Mouse (Mus musculus): Measurements from ENCODE around the gene Exoc2. TPM values are rescaled to one million over a fixed set of nuclear protein-coding genes. Genes with fewer than 3 reads are reported as not detected.

Exoc2 gene
- polyA plus RNA-seq, 1 experiment from 2014 or later, result 42.7 TPM

GRCm38 (mm10) chr13:30836342-30836741, 137.6 kb downstream of the Exoc2 start:
- H3K9ac ChIP-seq, result no peak overlapping the region
- no peak overlapping the region for H3K27ac ChIP-seq
- no peaks in the 10 kb centered on the region for H3K4me1 ChIP-seq
- no peaks in the 10 kb centered on the region for H3K9me3 ChIP-seq
- no peak for ATAC-seq (ENCODE audit: low FRiP score)
- H3K4me3 ChIP-seq (replicated peaks), result no peak overlapping the region
- no peak overlapping the region for H3K4me2 ChIP-seq
- no peaks in the 10 kb centered on the region for H3K27me3 ChIP-seq
- peaks cover 10% of the 10 kb centered on the region; the same call in 1 of the 2 replicates for H3K36me3 ChIP-seq (replicated peaks)
- WGBS, result 76% methylated on average over 1 of the region's 1 CpGs

- ATAC-seq (ENCODE audit: low FRiP score), result no peak
- no peak overlapping the region for H3K9ac ChIP-seq
- WGBS, result 90% methylated on average over 9 of the region's 9 CpGs
- no peak overlapping the region for H3K4me3 ChIP-seq (replicated peaks)
- no peaks in the 10 kb centered on the region for H3K4me1 ChIP-seq
- H3K27ac ChIP-seq, result no peak overlapping the region
- H3K36me3 ChIP-seq (replicated peaks), result peaks cover 10% of the 10 kb centered on the region; the same call in 1 of the 2 replicates
- no peak overlapping the region for H3K4me2 ChIP-seq
- no peaks in the 10 kb centered on the region for H3K27me3 ChIP-seq
- no peaks in the 10 kb centered on the region for H3K9me3 ChIP-seq
Observed at GRCm38 (mm10) chr13:30834859-30835258, 139.0 kb downstream of the Exoc2 start.

GRCm38 (mm10) chr13:30834349-30834748, 139.5 kb downstream of the Exoc2 start:
- Histone ChIP-seq H3K9me3 (no peaks in the 10 kb centered on the region), H3K27ac (no peak overlapping the region), H3K36me3 (replicated peaks) (peaks cover 5% of the 10 kb centered on the region; the same call in 1 of the 2 replicates), H3K27me3 (no peaks in the 10 kb centered on the region), H3K4me2 (no peak overlapping the region), H3K9ac (no peak overlapping the region), H3K4me3 (replicated peaks) (no peak overlapping the region), H3K4me1 (0 out of 2 replicates have a peak, but pooled peaks cover 3% of the 10 kb centered on the region)
- no peak for ATAC-seq (ENCODE audit: low FRiP score)
- WGBS, result 92% methylated on average over 6 of the region's 6 CpGs

- 87% methylated on average over 6 of the region's 6 CpGs for WGBS
- Histone ChIP-seq H3K27me3 (no peaks in the 10 kb centered on the region), H3K36me3 (replicated peaks) (no peaks in the 10 kb centered on the region), H3K4me2 (no peak overlapping the region), H3K27ac (no peak overlapping the region), H3K4me1 (0 out of 2 replicates have a peak, but pooled peaks cover 3% of the 10 kb centered on the region), H3K9me3 (no peaks in the 10 kb centered on the region), H3K9ac (no peak overlapping the region), H3K4me3 (replicated peaks) (no peak overlapping the region)
- ATAC-seq (ENCODE audit: low FRiP score), result no peak
Observed at GRCm38 (mm10) chr13:30833476-30834149, 140.3 kb downstream of the Exoc2 start.

- no peaks in the 10 kb centered on the region for H3K9me3 ChIP-seq
- 0 out of 2 replicates have a peak, but pooled peaks cover 3% of the 10 kb centered on the region for H3K4me1 ChIP-seq
- WGBS, result 89% methylated on average over 6 of the region's 6 CpGs
- no peak overlapping the region for H3K9ac ChIP-seq
- H3K4me2 ChIP-seq, result no peak overlapping the region
- H3K36me3 ChIP-seq (replicated peaks), result no peaks in the 10 kb centered on the region
- no peak overlapping the region for H3K4me3 ChIP-seq (replicated peaks)
- no peak for ATAC-seq (ENCODE audit: low FRiP score)
- H3K27me3 ChIP-seq, result no peaks in the 10 kb centered on the region
- no peak overlapping the region for H3K27ac ChIP-seq
Observed at GRCm38 (mm10) chr13:30831369-30831768, 142.5 kb downstream of the Exoc2 start.

GRCm38 (mm10) chr13:30826511-30826910, 147.4 kb downstream of the Exoc2 start:
- Histone ChIP-seq H3K9me3 (no peaks in the 10 kb centered on the region), H3K4me2 (no peak overlapping the region), H3K27me3 (no peaks in the 10 kb centered on the region), H3K4me1 (0 out of 2 replicates have a peak, but pooled peaks cover 3% of the 10 kb centered on the region), H3K36me3 (replicated peaks) (peaks cover 10% of the 10 kb centered on the region), H3K9ac (no peak overlapping the region), H3K27ac (no peak overlapping the region), H3K4me3 (replicated peaks) (no peak overlapping the region)
- ATAC-seq (ENCODE audit: low FRiP score), result no peak
- 96% methylated on average over 7 of the region's 7 CpGs for WGBS

- no peak overlapping the region for H3K4me3 ChIP-seq (replicated peaks)
- peaks cover 17% of the 10 kb centered on the region for H3K36me3 ChIP-seq (replicated peaks)
- H3K4me1 ChIP-seq, result 0 out of 2 replicates have a peak, but pooled peaks cover 3% of the 10 kb centered on the region
- no peak overlapping the region for H3K9ac ChIP-seq
- H3K4me2 ChIP-seq, result no peak overlapping the region
- 85% methylated on average over 3 of the region's 3 CpGs for WGBS
- no peaks in the 10 kb centered on the region for H3K9me3 ChIP-seq
- no peak for ATAC-seq (ENCODE audit: low FRiP score)
- no peaks in the 10 kb centered on the region for H3K27me3 ChIP-seq
- no peak overlapping the region for H3K27ac ChIP-seq
Observed at GRCm38 (mm10) chr13:30824903-30825302, 149.0 kb downstream of the Exoc2 start.

GRCm38 (mm10) chr13:30820555-30820954, 153.3 kb downstream of the Exoc2 start:
- no peak overlapping the region for H3K4me2 ChIP-seq
- H3K36me3 ChIP-seq (replicated peaks), result peaks cover 35% of the 10 kb centered on the region
- no peaks in the 10 kb centered on the region for H3K27me3 ChIP-seq
- H3K9ac ChIP-seq, result no peak overlapping the region
- no peaks in the 10 kb centered on the region for H3K4me1 ChIP-seq
- no peak for ATAC-seq (ENCODE audit: low FRiP score)
- H3K27ac ChIP-seq, result no peak overlapping the region
- no peaks in the 10 kb centered on the region for H3K9me3 ChIP-seq
- WGBS, result 93% methylated on average over 7 of the region's 7 CpGs
- H3K4me3 ChIP-seq (replicated peaks), result no peak overlapping the region

GRCm38 (mm10) chr13:30819891-30820290, 154.0 kb downstream of the Exoc2 start:
- H3K4me1 ChIP-seq, result no peaks in the 10 kb centered on the region
- no peak overlapping the region for H3K4me2 ChIP-seq
- no peaks in the 10 kb centered on the region for H3K9me3 ChIP-seq
- ATAC-seq (ENCODE audit: low FRiP score), result no peak
- 88% methylated on average over 2 of the region's 2 CpGs for WGBS
- no peak overlapping the region for H3K4me3 ChIP-seq (replicated peaks)
- H3K27me3 ChIP-seq, result no peaks in the 10 kb centered on the region
- no peak overlapping the region for H3K9ac ChIP-seq
- peaks cover 39% of the 10 kb centered on the region for H3K36me3 ChIP-seq (replicated peaks)
- H3K27ac ChIP-seq, result no peak overlapping the region

- H3K4me2 ChIP-seq, result no peak overlapping the region
- no peak for ATAC-seq (ENCODE audit: low FRiP score)
- H3K4me1 ChIP-seq, result no peaks in the 10 kb centered on the region
- no peak overlapping the region for H3K9ac ChIP-seq
- H3K36me3 ChIP-seq (replicated peaks), result peaks cover 49% of the 10 kb centered on the region
- H3K4me3 ChIP-seq (replicated peaks), result no peak overlapping the region
- 87% methylated on average over 5 of the region's 5 CpGs for WGBS
- H3K27me3 ChIP-seq, result no peaks in the 10 kb centered on the region
- no peaks in the 10 kb centered on the region for H3K9me3 ChIP-seq
- no peak overlapping the region for H3K27ac ChIP-seq
Observed at GRCm38 (mm10) chr13:30817436-30817835, 156.5 kb downstream of the Exoc2 start.

- no peak overlapping the region for H3K27ac ChIP-seq
- no peak overlapping the region for H3K4me2 ChIP-seq
- WGBS, result 91% methylated on average over 5 of the region's 5 CpGs
- no peak for ATAC-seq (ENCODE audit: low FRiP score)
- H3K27me3 ChIP-seq, result no peaks in the 10 kb centered on the region
- H3K9ac ChIP-seq, result no peak overlapping the region
- peaks cover 33% of the 10 kb centered on the region for H3K36me3 ChIP-seq (replicated peaks)
- H3K4me3 ChIP-seq (replicated peaks), result no peak overlapping the region
- no peaks in the 10 kb centered on the region for H3K9me3 ChIP-seq
- H3K4me1 ChIP-seq, result no peaks in the 10 kb centered on the region
Observed at GRCm38 (mm10) chr13:30814256-30814655, 159.6 kb downstream of the Exoc2 start.

GRCm38 (mm10) chr13:30813464-30813863, 160.4 kb downstream of the Exoc2 start:
- Histone ChIP-seq H3K4me3 (replicated peaks) (no peak overlapping the region), H3K36me3 (replicated peaks) (peaks cover 33% of the 10 kb centered on the region), H3K27me3 (no peaks in the 10 kb centered on the region), H3K9ac (no peak overlapping the region), H3K4me1 (no peaks in the 10 kb centered on the region), H3K4me2 (no peak overlapping the region), H3K27ac (no peak overlapping the region), H3K9me3 (no peaks in the 10 kb centered on the region)
- 87% methylated on average over 5 of the region's 5 CpGs for WGBS
- no peak for ATAC-seq (ENCODE audit: low FRiP score)

- 87% methylated on average over 7 of the region's 7 CpGs for WGBS
- 0 out of 2 replicates have a peak, but pooled peaks cover 6% of the 10 kb centered on the region for H3K36me3 ChIP-seq (replicated peaks)
- no peak overlapping the region for H3K27ac ChIP-seq
- no peak overlapping the region for H3K9ac ChIP-seq
- no peaks in the 10 kb centered on the region for H3K9me3 ChIP-seq
- H3K4me3 ChIP-seq (replicated peaks), result no peak overlapping the region
- ATAC-seq (ENCODE audit: low FRiP score), result no peak
- no peaks in the 10 kb centered on the region for H3K27me3 ChIP-seq
- no peak overlapping the region for H3K4me2 ChIP-seq
- no peaks in the 10 kb centered on the region for H3K4me1 ChIP-seq
Observed at GRCm38 (mm10) chr13:30809240-30809639, 164.7 kb downstream of the Exoc2 start.
